Mouse (Mus musculus) Patski (cell line): ENCODE data around the gene Bcl10. TPM values are rescaled to one million over a fixed set of nuclear protein-coding genes. Genes with fewer than 3 reads are reported as not detected.

Experiments used
- ATAC-seq: fragments of 100-300 bp; one replicate; pipeline ENCODE4 v1.8.0; 2021
- CTCF ChIA-PET: fragments of 350-600 bp; sonication (Branson Sonifier 250); formaldehyde crosslinking; loops from one replicate; lab custom pipeline; 2022; ENCODE audit warnings: inconsistent platforms; lab: Charles Lee
- POLR2A ChIA-PET: fragments of 350-600 bp; sonication (Branson Sonifier 250); formaldehyde crosslinking; loops from one replicate; lab custom pipeline; 2022; ENCODE audit warnings: antibody characterized with exemption, inconsistent platforms; lab: Charles Lee
- DNase-seq: peaks from one replicate; pipeline ENCODE4 v3.0.0-alpha.2; 2011; ENCODE audit warnings: low read depth, low spot score
- H3K27me3 ChIP-seq: fragments of 371-371 bp; one replicate; pipeline ENCODE4 v1.5.1; 2021
- CTCF ChIP-seq: fragments of 100-300 bp; IDR thresholded peaks from one replicate; pipeline ENCODE4 v1.5.1; 2021
- in situ Hi-C: fragments of 300-500 bp; cut with MboI; formaldehyde crosslinking; loops from 3 replicates; pipeline ENCODE4 v1.11.1; 2018; ENCODE audit warnings: low pct_unique_long_range_greater_than_20kb, mixed read lengths
- polyA plus RNA-seq: library from polyadenylated mRNA; unstranded; gene quantifications from one replicate; pipeline ENCODE4 v1.2.3, GENCODE M21; 2021

Gene Bcl10
- polyA plus RNA-seq, 1 experiment from 2014 or later, result 51.4 TPM

- POLR2A ChIA-PET, result interaction anchor here (0.9 kb wide), 1 partner anchor 236 kb away, joined by 3 read pairs; no protein-coding TSS in a partner anchor
- no peak for TF ChIP-seq CTCF
- no peaks in the 10 kb centered on the region for H3K27me3 ChIP-seq
- DNase-seq (peak; percentile 47), ATAC-seq (no peak)
- in situ Hi-C loops, result no loop called here
- CTCF ChIA-PET, result interaction anchor here (0.6 to 15.2 kb wide), 26 partner anchors 8 to 560 kb away, joined by 3 to 249 read pairs (median 5); no protein-coding TSS in a partner anchor
Measured at GRCm38 (mm10) chr3:145941971-145942370, 19.4 kb downstream of the Bcl10 start.

- no peaks in the 10 kb centered on the region for H3K27me3 ChIP-seq
- in situ Hi-C loops, result no loop called here
- ChIA-PET POLR2A (no interaction called here), CTCF (interaction anchor here (1.3 to 15.2 kb wide), 2 partner anchors 191 to 236 kb away, joined by 3 to 249 read pairs; no protein-coding TSS in a partner anchor)
- ATAC-seq (no peak), DNase-seq (no peak)
- TF ChIP-seq CTCF, result no peak
Measured at GRCm38 (mm10) chr3:145944348-145944747, 21.7 kb downstream of the Bcl10 start.

GRCm38 (mm10) chr3:145945904-145946303 lies 23.3 kb downstream of the Bcl10 start:
- no peak for DNase-seq
- no peak for ATAC-seq
- CTCF ChIA-PET, result interaction anchor here (1.2 to 15.2 kb wide), 3 partner anchors 8 to 234 kb away, joined by 3 to 249 read pairs (median 3); partner anchors contain the start of gene 2410004B18Rik
- no peak for TF ChIP-seq CTCF
- POLR2A ChIA-PET, result interaction anchor here (0.6 kb wide), 1 partner anchor 231 kb away, joined by 3 read pairs; no protein-coding TSS in a partner anchor
- no peaks in the 10 kb centered on the region for H3K27me3 ChIP-seq
- in situ Hi-C loops, result loop anchor here (5.0 kb wide), 1 partner anchor 236 kb away; no protein-coding TSS in a partner anchor

- in situ Hi-C loops, result loop anchor here (5.0 kb wide), 1 partner anchor 236 kb away; no protein-coding TSS in a partner anchor
- no peak for DNase-seq
- ChIA-PET CTCF (interaction anchor here (1.2 to 15.2 kb wide), 3 partner anchors 9 to 234 kb away, joined by 3 to 249 read pairs (median 3); partner anchors contain the start of gene 2410004B18Rik), POLR2A (interaction anchor here (0.6 kb wide), 1 partner anchor 231 kb away, joined by 3 read pairs; no protein-coding TSS in a partner anchor)
- H3K27me3 ChIP-seq, result no peaks in the 10 kb centered on the region
- no peak for TF ChIP-seq CTCF
- no peak for ATAC-seq
Measured at GRCm38 (mm10) chr3:145946654-145947053, 24.1 kb downstream of the Bcl10 start.

- H3K27me3 ChIP-seq, result no peaks in the 10 kb centered on the region
- ChIA-PET CTCF (interaction anchor here (0.8 to 15.2 kb wide), 7 partner anchors 10 to 380 kb away, joined by 3 to 249 read pairs (median 3); partner anchors contain the start of gene 2410004B18Rik), POLR2A (interaction anchor here (0.9 kb wide), 1 partner anchor 230 kb away, joined by 3 read pairs; no protein-coding TSS in a partner anchor)
- no peak for DNase-seq
- TF ChIP-seq CTCF, result no peak
- no peak for ATAC-seq
- in situ Hi-C loops, result loop anchor here (5.0 kb wide), 1 partner anchor 235 kb away; no protein-coding TSS in a partner anchor
Measured at GRCm38 (mm10) chr3:145947539-145948204, 25.1 kb downstream of the Bcl10 start.

- ATAC-seq, result peak; percentile 88
- ChIA-PET CTCF (interaction anchor here (0.8 to 15.2 kb wide), 25 partner anchors 8 to 280 kb away, joined by 3 to 249 read pairs (median 5); partner anchors contain the start of genes 2410004B18Rik and Syde2), POLR2A (interaction anchor here (0.7 kb wide), 2 partner anchors 219 to 228 kb away, joined by 3 to 4 read pairs; no protein-coding TSS in a partner anchor)
- peak; percentile 38 for DNase-seq
- TF ChIP-seq CTCF, result peak; percentile 92
- no peaks in the 10 kb centered on the region for H3K27me3 ChIP-seq
- in situ Hi-C loops, result loop anchor here (5.0 kb wide), 1 partner anchor 107 kb away; no protein-coding TSS in a partner anchor
Measured at GRCm38 (mm10) chr3:145950034-145950814, 27.6 kb downstream of the Bcl10 start.

- no peaks in the 10 kb centered on the region for H3K27me3 ChIP-seq
- ChIA-PET POLR2A (interaction anchor here (0.6 kb wide), 1 partner anchor 28 kb away, joined by 3 read pairs; the partner anchor contains the start of gene Bcl10), CTCF (interaction anchor here (0.8 to 15.2 kb wide), 15 partner anchors 9 to 244 kb away, joined by 3 to 249 read pairs (median 8); partner anchors contain the start of gene 2410004B18Rik)
- in situ Hi-C loops, result loop anchor here (5.0 kb wide), 1 partner anchor 107 kb away; no protein-coding TSS in a partner anchor
- TF ChIP-seq CTCF, result no peak
- no peak for ATAC-seq
- DNase-seq, result no peak
Measured at GRCm38 (mm10) chr3:145950815-145951130, 28.2 kb downstream of the Bcl10 start.

GRCm38 (mm10) chr3:145951287-145952165 lies 28.9 kb downstream of the Bcl10 start:
- CTCF ChIA-PET, result interaction anchor here (1.4 to 15.2 kb wide), 8 partner anchors 8 to 229 kb away, joined by 4 to 249 read pairs (median 8); no protein-coding TSS in a partner anchor
- DNase-seq (no peak), ATAC-seq (no peak)
- in situ Hi-C loops, result loop anchor here (5.0 kb wide), 1 partner anchor 106 kb away; no protein-coding TSS in a partner anchor
- TF ChIP-seq CTCF, result no peak
- POLR2A ChIA-PET, result interaction anchor here (0.6 kb wide), 1 partner anchor 29 kb away, joined by 3 read pairs; the partner anchor contains the start of gene Bcl10
- no peaks in the 10 kb centered on the region for H3K27me3 ChIP-seq

GRCm38 (mm10) chr3:145952945-145953344 lies 30.3 kb downstream of the Bcl10 start:
- DNase-seq (no peak), ATAC-seq (no peak)
- TF ChIP-seq CTCF, result no peak
- in situ Hi-C loops, result loop anchor here (5.0 kb wide), 1 partner anchor 104 kb away; no protein-coding TSS in a partner anchor
- no peaks in the 10 kb centered on the region for H3K27me3 ChIP-seq
- CTCF ChIA-PET, result interaction anchor here (0.8 to 15.2 kb wide), 6 partner anchors 11 to 227 kb away, joined by 3 to 249 read pairs (median 6); no protein-coding TSS in a partner anchor
- POLR2A ChIA-PET, result no interaction called here
